Mouse (Mus musculus) thymus, adult 2 months (tissue): ENCODE data around the gene Bcl11a.

ENCODE experiments used
- CTCF ChIP-seq: fragments of 200-500 bp; IDR thresholded peaks from 2 replicates; pipeline ENCODE4 v1.5.1; 2012; ENCODE audit warnings: mild to moderate bottlenecking, control low read depth, low read length, moderate library complexity, borderline replicate concordance; ENCODE audit not compliant: control insufficient read depth, poor library complexity, insufficient read depth; ENCODE audit errors: extremely low read depth
- POLR2A ChIP-seq: fragments of 200-500 bp; IDR thresholded peaks from 2 replicates; pipeline ENCODE4 v1.6.1; 2012; ENCODE audit warnings: mild to moderate bottlenecking, low read length, control low read depth, moderate library complexity; ENCODE audit not compliant: control insufficient read depth, poor library complexity, insufficient read depth; ENCODE audit errors: extremely low read depth

- no peak for TF ChIP-seq CTCF
- no peak for TF ChIP-seq POLR2A
Measured at GRCm38 (mm10) chr11:24092618-24093017, 14.8 kb downstream of the Bcl11a start.
